Mouse (Mus musculus): Measurements from ENCODE around the gene Bbs1. TPM values are rescaled to one million over a fixed set of nuclear protein-coding genes. Genes with fewer than 3 reads are reported as not detected.
"Not testable (repeated sequence)": the region's sequence is repeated elsewhere in the genome, so short reads cannot be mapped to it uniquely, and the experiment has no call there.

The Bbs1 gene
- polyA plus RNA-seq (2015; fragmentation: Nextera tagmentation; extraction: Ambion mirVana), result 8.5 and 10.1 TPM in 2 replicates

GRCm38 (mm10) chr19:4905979-4906794 is at the start of gene Bbs1:
Bbs1 (minus strand) TSS chr19:4906628.
- Histone ChIP-seq H3K4me2 (ENCODE audit: low read length) (peak within 1 kb of the TSS; percentile 81), H3K27me3 (replicated peaks; ENCODE audit: control insufficient read depth, insufficient read depth, low read length) (no peaks in the 10 kb centered on the region), H3K4me3 (replicated peaks; ENCODE audit: low read length) (peak within 1 kb of the TSS; percentile 84), H3K4me1 (replicated peaks; ENCODE audit: control insufficient read depth, insufficient read depth, low read length) (peaks cover 12% of the 10 kb centered on the region), H3K36me3 (ENCODE audit: control insufficient read depth, insufficient read depth) (peaks cover 15% of the 10 kb centered on the region), H3K9me3 (ENCODE audit: control insufficient read depth, low read length) (no peaks in the 10 kb centered on the region), H3K27ac (ENCODE audit: low read length) (peak within 1 kb of the TSS; percentile 83), H3K9ac (replicated peaks; ENCODE audit: low read depth, low read length) (peak within 1 kb of the TSS; percentile 79)
- peak; percentile 80 for ATAC-seq
- 8% methylated on average over 31 of the region's 31 CpGs for WGBS

- H3K4me3 ChIP-seq (replicated peaks; ENCODE audit: low read length); H3K9ac ChIP-seq (replicated peaks; ENCODE audit: low read depth, low read length); H3K4me2 ChIP-seq (ENCODE audit: low read length); H3K9me3 ChIP-seq (ENCODE audit: control insufficient read depth, low read length); H3K36me3 ChIP-seq (ENCODE audit: control insufficient read depth, insufficient read depth); H3K4me1 ChIP-seq (replicated peaks; ENCODE audit: control insufficient read depth, insufficient read depth, low read length); H3K27me3 ChIP-seq (replicated peaks; ENCODE audit: control insufficient read depth, insufficient read depth, low read length); ATAC-seq; H3K27ac ChIP-seq (ENCODE audit: low read length): not testable (repeated sequence)
- WGBS, result 76% methylated on average over 9 of the region's 9 CpGs
Measured at GRCm38 (mm10) chr19:4948641-4949040, 42.2 kb upstream of the Bbs1 start.

- Histone ChIP-seq H3K36me3 (ENCODE audit: control insufficient read depth, insufficient read depth) (no peaks in the 10 kb centered on the region), H3K27ac (ENCODE audit: low read length) (no peak overlapping the region), H3K4me1 (replicated peaks; ENCODE audit: control insufficient read depth, insufficient read depth, low read length) (peaks cover 14% of the 10 kb centered on the region), H3K9ac (replicated peaks; ENCODE audit: low read depth, low read length) (no peak overlapping the region), H3K9me3 (ENCODE audit: control insufficient read depth, low read length) (no peaks in the 10 kb centered on the region), H3K4me3 (replicated peaks; ENCODE audit: low read length) (no peak overlapping the region), H3K27me3 (replicated peaks; ENCODE audit: control insufficient read depth, insufficient read depth, low read length) (no peaks in the 10 kb centered on the region), H3K4me2 (ENCODE audit: low read length) (no peak overlapping the region)
- WGBS, result 45% methylated on average over 6 of the region's 6 CpGs
- no peak for ATAC-seq
Measured at GRCm38 (mm10) chr19:4945540-4945939, 39.1 kb upstream of the Bbs1 start.

DNA sequence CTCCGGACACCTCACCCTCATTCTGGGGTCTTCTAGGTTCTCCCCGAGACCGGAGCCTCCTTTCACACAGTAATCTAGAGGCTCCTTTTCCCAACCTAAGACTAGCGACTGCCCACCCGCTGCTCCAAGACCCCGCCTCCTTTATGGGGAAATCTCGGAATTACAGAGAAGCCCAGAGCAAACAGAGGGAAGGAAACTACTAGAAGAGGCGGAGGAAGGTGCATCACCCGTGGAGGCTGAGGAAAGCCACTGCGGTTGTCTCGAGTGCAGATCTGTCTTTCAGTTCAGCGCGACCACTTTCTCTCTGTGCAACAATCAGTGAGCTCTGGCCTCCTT is 36.8 kb upstream of the Bbs1 start:
- no peaks in the 10 kb centered on the region for H3K27me3 ChIP-seq (replicated peaks; ENCODE audit: control insufficient read depth, insufficient read depth, low read length)
- H3K4me2 ChIP-seq (ENCODE audit: low read length), result peak overlapping the region; percentile 82
- H3K4me3 ChIP-seq (replicated peaks; ENCODE audit: low read length), result peak overlapping the region; percentile 74
- peak overlapping the region; percentile 84 for H3K9ac ChIP-seq (replicated peaks; ENCODE audit: low read depth, low read length)
- no peaks in the 10 kb centered on the region for H3K36me3 ChIP-seq (ENCODE audit: control insufficient read depth, insufficient read depth)
- 5% methylated on average over 13 of the region's 13 CpGs for WGBS
- H3K9me3 ChIP-seq (ENCODE audit: control insufficient read depth, low read length), result no peaks in the 10 kb centered on the region
- H3K27ac ChIP-seq (ENCODE audit: low read length), result peak overlapping the region; percentile 27; the same call in 1 of the 2 replicates
- peak; percentile 73; the same call in 1 of the 2 replicates for ATAC-seq
- H3K4me1 ChIP-seq (replicated peaks; ENCODE audit: control insufficient read depth, insufficient read depth, low read length), result peaks cover 14% of the 10 kb centered on the region

GRCm38 (mm10) chr19:4942551-4943252 is 36.3 kb upstream of the Bbs1 start, which contains the start of gene Peli3:
Peli3 (minus strand) TSS chr19:4943127.
- Histone ChIP-seq H3K4me2 (ENCODE audit: low read length) (peak within 1 kb of the TSS; percentile 82), H3K27me3 (replicated peaks; ENCODE audit: control insufficient read depth, insufficient read depth, low read length) (no peaks in the 10 kb centered on the region), H3K9me3 (ENCODE audit: control insufficient read depth, low read length) (no peaks in the 10 kb centered on the region), H3K36me3 (ENCODE audit: control insufficient read depth, insufficient read depth) (no peaks in the 10 kb centered on the region), H3K4me1 (replicated peaks; ENCODE audit: control insufficient read depth, insufficient read depth, low read length) (peaks cover 14% of the 10 kb centered on the region), H3K27ac (ENCODE audit: low read length) (peak within 1 kb of the TSS; percentile 58), H3K9ac (replicated peaks; ENCODE audit: low read depth, low read length) (peak within 1 kb of the TSS; percentile 84), H3K4me3 (replicated peaks; ENCODE audit: low read length) (peak within 1 kb of the TSS; percentile 74)
- ATAC-seq, result peak; percentile 98
- under 1% methylated on average over 41 of the region's 55 CpGs for WGBS

DNA sequence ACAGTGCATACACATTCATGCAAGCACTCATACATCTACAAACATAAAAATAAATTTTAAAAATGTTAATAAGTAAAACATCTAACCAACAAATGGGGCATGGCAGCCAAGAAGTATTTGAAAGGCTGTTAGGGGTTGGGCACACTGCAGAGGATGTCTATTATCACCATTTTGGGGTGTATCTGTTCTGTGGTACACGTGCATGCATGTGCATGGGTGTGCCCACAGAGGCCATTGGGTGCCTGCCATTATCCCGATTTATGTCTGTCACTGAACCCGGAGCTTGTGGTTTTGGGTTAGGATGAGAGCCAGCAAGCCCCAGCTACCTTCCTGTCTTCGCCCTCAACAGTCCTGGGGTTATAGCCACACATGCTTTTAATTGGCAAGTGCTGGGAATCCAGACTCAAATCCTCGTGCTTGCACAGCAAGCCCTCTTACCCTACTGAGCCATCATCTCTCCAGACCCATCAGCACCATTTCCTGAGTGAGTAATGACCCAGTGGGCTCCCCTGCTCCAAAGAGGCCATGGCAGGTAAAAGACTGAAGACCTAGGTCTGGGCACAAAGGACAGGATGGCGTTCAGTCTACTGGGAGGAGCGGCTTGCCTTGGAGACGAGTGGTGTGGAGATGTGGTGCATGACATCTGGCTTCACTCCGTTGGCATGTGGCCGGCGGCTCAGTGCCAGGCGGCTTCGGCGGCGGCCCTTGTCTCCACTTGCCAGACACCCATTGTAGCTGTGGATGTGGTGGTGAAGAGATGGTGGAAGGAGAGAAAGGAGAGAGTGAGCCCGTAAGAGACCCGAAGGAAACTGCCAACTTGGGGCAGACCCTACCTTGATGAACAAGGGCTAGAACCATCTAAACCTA is 31.2 kb upstream of the Bbs1 start:
- H3K36me3 ChIP-seq (ENCODE audit: control insufficient read depth, insufficient read depth), result no peaks in the 10 kb centered on the region; the same call in 1 of the 2 replicates
- peaks cover 9% of the 10 kb centered on the region for H3K4me1 ChIP-seq (replicated peaks; ENCODE audit: control insufficient read depth, insufficient read depth, low read length)
- no peak overlapping the region for H3K9ac ChIP-seq (replicated peaks; ENCODE audit: low read depth, low read length)
- H3K9me3 ChIP-seq (ENCODE audit: control insufficient read depth, low read length), result no peaks in the 10 kb centered on the region
- H3K27ac ChIP-seq (ENCODE audit: low read length), result no peak overlapping the region
- no peak for ATAC-seq
- no peak overlapping the region for H3K4me3 ChIP-seq (replicated peaks; ENCODE audit: low read length)
- no peak overlapping the region for H3K4me2 ChIP-seq (ENCODE audit: low read length)
- 84% methylated on average over 17 of the region's 17 CpGs for whole genome bisulfite sequencing
- no peaks in the 10 kb centered on the region for H3K27me3 ChIP-seq (replicated peaks; ENCODE audit: control insufficient read depth, insufficient read depth, low read length)

- H3K9ac ChIP-seq (replicated peaks; ENCODE audit: low read depth, low read length), result no peak overlapping the region
- H3K27me3 ChIP-seq (replicated peaks; ENCODE audit: control insufficient read depth, insufficient read depth, low read length), result no peaks in the 10 kb centered on the region
- 90% methylated on average over 2 of the region's 2 CpGs for WGBS
- H3K9me3 ChIP-seq (ENCODE audit: control insufficient read depth, low read length), result no peaks in the 10 kb centered on the region
- peaks cover 3% of the 10 kb centered on the region for H3K4me1 ChIP-seq (replicated peaks; ENCODE audit: control insufficient read depth, insufficient read depth, low read length)
- no peak for ATAC-seq
- H3K4me2 ChIP-seq (ENCODE audit: low read length), result no peak overlapping the region
- no peak overlapping the region for H3K4me3 ChIP-seq (replicated peaks; ENCODE audit: low read length)
- no peaks in the 10 kb centered on the region; the same call in 1 of the 2 replicates for H3K36me3 ChIP-seq (ENCODE audit: control insufficient read depth, insufficient read depth)
- H3K27ac ChIP-seq (ENCODE audit: low read length), result no peak overlapping the region
Measured at GRCm38 (mm10) chr19:4936896-4937295, 30.5 kb upstream of the Bbs1 start.

- Histone ChIP-seq H3K9me3 (ENCODE audit: control insufficient read depth, low read length) (no peaks in the 10 kb centered on the region), H3K4me1 (replicated peaks; ENCODE audit: control insufficient read depth, insufficient read depth, low read length) (peaks cover 20% of the 10 kb centered on the region), H3K4me2 (ENCODE audit: low read length) (peak overlapping the region; percentile 80), H3K36me3 (ENCODE audit: control insufficient read depth, insufficient read depth) (no peaks in the 10 kb centered on the region; the same call in none of the 2 replicates), H3K27me3 (replicated peaks; ENCODE audit: control insufficient read depth, insufficient read depth, low read length) (no peaks in the 10 kb centered on the region), H3K9ac (replicated peaks; ENCODE audit: low read depth, low read length) (peak overlapping the region; percentile 72), H3K27ac (ENCODE audit: low read length) (peak overlapping the region; percentile 65), H3K4me3 (replicated peaks; ENCODE audit: low read length) (peak overlapping the region; percentile 61)
- no peak; the same call in 1 of the 2 replicates for ATAC-seq
- WGBS, result 58% methylated on average over 5 of the region's 5 CpGs
Measured at GRCm38 (mm10) chr19:4928781-4929180, 22.4 kb upstream of the Bbs1 start.
